Mouse (Mus musculus): ENCODE measurements around the gene Nlk. TPM values are rescaled to one million over a fixed set of nuclear protein-coding genes. Genes with fewer than 3 reads are reported as not detected.

The Nlk gene
- polyA plus RNA-seq, 1 experiment from 2014 or later: 34.1 TPM

- Histone ChIP-seq H3K9ac (no peak overlapping the region), H3K4me3 (no peak overlapping the region), H3K4me1 (no peaks in the 10 kb centered on the region), H3K9me3 (replicated peaks) (no peaks in the 10 kb centered on the region), H3K27me3 (no peaks in the 10 kb centered on the region), H3K27ac (no peak overlapping the region), H3K36me3 (ENCODE audit: poor library complexity, severe bottlenecking) (no peaks in the 10 kb centered on the region), H3K4me2 (no peak overlapping the region)
- no peak for ATAC-seq
- 74% methylated on average over 1 of the region's 1 CpGs for WGBS
Observed at GRCm38 (mm10) chr11:78724792-78725191, 27.6 kb upstream of the Nlk start.

- no peak for ATAC-seq
- WGBS: 85% methylated on average over 2 of the region's 2 CpGs
- Histone ChIP-seq H3K27me3 (no peaks in the 10 kb centered on the region), H3K4me2 (no peak overlapping the region), H3K4me1 (no peaks in the 10 kb centered on the region), H3K9me3 (replicated peaks) (no peaks in the 10 kb centered on the region), H3K27ac (no peak overlapping the region), H3K4me3 (no peak overlapping the region), H3K9ac (no peak overlapping the region), H3K36me3 (ENCODE audit: poor library complexity, severe bottlenecking) (no peaks in the 10 kb centered on the region)
Observed at GRCm38 (mm10) chr11:78721419-78721818, 24.2 kb upstream of the Nlk start.

GRCm38 (mm10) chr11:78717655-78718054 is 20.5 kb upstream of the Nlk start:
- Histone ChIP-seq H3K36me3 (ENCODE audit: poor library complexity, severe bottlenecking) (no peaks in the 10 kb centered on the region), H3K27me3 (no peaks in the 10 kb centered on the region), H3K4me1 (no peaks in the 10 kb centered on the region), H3K9ac (no peak overlapping the region), H3K4me2 (no peak overlapping the region), H3K9me3 (replicated peaks) (no peaks in the 10 kb centered on the region), H3K4me3 (no peak overlapping the region), H3K27ac (no peak overlapping the region)
- 77% methylated on average over 4 of the region's 4 CpGs for WGBS
- no peak for ATAC-seq

- ATAC-seq: no peak
- no peaks in the 10 kb centered on the region for H3K27me3 ChIP-seq
- H3K9me3 ChIP-seq (replicated peaks): no peaks in the 10 kb centered on the region
- no peak overlapping the region for H3K4me2 ChIP-seq
- H3K4me3 ChIP-seq: no peak overlapping the region
- no peak overlapping the region for H3K27ac ChIP-seq
- H3K36me3 ChIP-seq (ENCODE audit: poor library complexity, severe bottlenecking): no peaks in the 10 kb centered on the region
- no peaks in the 10 kb centered on the region for H3K4me1 ChIP-seq
- H3K9ac ChIP-seq: no peak overlapping the region
- 76% methylated on average over 2 of the region's 2 CpGs for WGBS
Observed at GRCm38 (mm10) chr11:78708642-78709041, 11.5 kb upstream of the Nlk start.

- H3K9ac ChIP-seq: no peak overlapping the region
- H3K4me2 ChIP-seq: no peak overlapping the region
- no peaks in the 10 kb centered on the region for H3K4me1 ChIP-seq
- H3K9me3 ChIP-seq (replicated peaks): no peaks in the 10 kb centered on the region
- no peak overlapping the region for H3K4me3 ChIP-seq
- no peak for ATAC-seq
- H3K27ac ChIP-seq: no peak overlapping the region
- no peaks in the 10 kb centered on the region for H3K36me3 ChIP-seq (ENCODE audit: poor library complexity, severe bottlenecking)
- H3K27me3 ChIP-seq: no peaks in the 10 kb centered on the region; the same call in 1 of the 2 replicates
Observed at GRCm38 (mm10) chr11:78706026-78706425, 8.9 kb upstream of the Nlk start.

- H3K4me1 ChIP-seq: no peaks in the 10 kb centered on the region
- no peak overlapping the region for H3K27ac ChIP-seq
- no peak overlapping the region for H3K4me2 ChIP-seq
- no peaks in the 10 kb centered on the region; the same call in 1 of the 2 replicates for H3K27me3 ChIP-seq
- H3K36me3 ChIP-seq (ENCODE audit: poor library complexity, severe bottlenecking): no peaks in the 10 kb centered on the region
- no peaks in the 10 kb centered on the region for H3K9me3 ChIP-seq (replicated peaks)
- H3K4me3 ChIP-seq: no peak overlapping the region
- ATAC-seq: no peak
- no peak overlapping the region for H3K9ac ChIP-seq
- 89% methylated on average over 5 of the region's 5 CpGs for WGBS
Observed at GRCm38 (mm10) chr11:78703085-78703484, 5.9 kb upstream of the Nlk start.

GRCm38 (mm10) chr11:78702319-78702718 is 5.1 kb upstream of the Nlk start:
- no peak overlapping the region for H3K27ac ChIP-seq
- H3K4me3 ChIP-seq: no peak overlapping the region
- no peaks in the 10 kb centered on the region; the same call in 1 of the 2 replicates for H3K27me3 ChIP-seq
- WGBS: 79% methylated on average over 3 of the region's 3 CpGs
- H3K9me3 ChIP-seq (replicated peaks): no peaks in the 10 kb centered on the region
- H3K4me2 ChIP-seq: no peak overlapping the region
- H3K9ac ChIP-seq: no peak overlapping the region; the same call in 1 of the 2 replicates
- ATAC-seq: no peak
- no peaks in the 10 kb centered on the region for H3K36me3 ChIP-seq (ENCODE audit: poor library complexity, severe bottlenecking)
- no peaks in the 10 kb centered on the region for H3K4me1 ChIP-seq

GRCm38 (mm10) chr11:78697753-78698171 is 589 bp upstream of the Nlk start:
- H3K9me3 ChIP-seq (replicated peaks): no peaks in the 10 kb centered on the region
- H3K27ac ChIP-seq: peak overlapping the region; percentile 82
- H3K4me1 ChIP-seq: peaks cover 35% of the 10 kb centered on the region
- no peaks in the 10 kb centered on the region for H3K36me3 ChIP-seq (ENCODE audit: poor library complexity, severe bottlenecking)
- H3K27me3 ChIP-seq: no peaks in the 10 kb centered on the region; the same call in 1 of the 2 replicates
- peak overlapping the region; percentile 75 for H3K4me3 ChIP-seq
- ATAC-seq: peak; percentile 95
- peak overlapping the region; percentile 44 for H3K4me2 ChIP-seq
- H3K9ac ChIP-seq: no peak overlapping the region
- 0% methylated on average over 12 of the region's 12 CpGs for WGBS

GRCm38 (mm10) chr11:78694249-78694648 is 2.9 kb downstream of the Nlk start:
- Histone ChIP-seq H3K27ac (no peak overlapping the region), H3K4me2 (peak overlapping the region; percentile 64), H3K9me3 (replicated peaks) (no peaks in the 10 kb centered on the region), H3K4me3 (peak overlapping the region; percentile 75), H3K4me1 (peaks cover 62% of the 10 kb centered on the region), H3K9ac (peak overlapping the region; percentile 37; the same call in 1 of the 2 replicates), H3K27me3 (no peaks in the 10 kb centered on the region), H3K36me3 (ENCODE audit: poor library complexity, severe bottlenecking) (no peaks in the 10 kb centered on the region)
- WGBS: 83% methylated on average over 3 of the region's 3 CpGs
- ATAC-seq: no peak

GRCm38 (mm10) chr11:78693307-78693706 is 3.9 kb downstream of the Nlk start:
- Histone ChIP-seq H3K9me3 (replicated peaks) (no peaks in the 10 kb centered on the region), H3K27ac (no peak overlapping the region), H3K36me3 (ENCODE audit: poor library complexity, severe bottlenecking) (no peaks in the 10 kb centered on the region), H3K4me1 (peaks cover 68% of the 10 kb centered on the region), H3K4me2 (peak overlapping the region; percentile 64), H3K9ac (no peak overlapping the region), H3K27me3 (no peaks in the 10 kb centered on the region), H3K4me3 (peak overlapping the region; percentile 75; the same call in 1 of the 2 replicates)
- no peak for ATAC-seq
- WGBS: 94% methylated on average over 8 of the region's 8 CpGs

GRCm38 (mm10) chr11:78691201-78691600 is 6.0 kb downstream of the Nlk start:
- Histone ChIP-seq H3K4me1 (peaks cover 71% of the 10 kb centered on the region), H3K4me3 (no peak overlapping the region), H3K9me3 (replicated peaks) (no peaks in the 10 kb centered on the region), H3K4me2 (peak overlapping the region; percentile 22; the same call in 1 of the 2 replicates), H3K9ac (no peak overlapping the region), H3K27me3 (no peaks in the 10 kb centered on the region), H3K36me3 (ENCODE audit: poor library complexity, severe bottlenecking) (no peaks in the 10 kb centered on the region), H3K27ac (no peak overlapping the region)
- ATAC-seq: no peak
- 56% methylated on average over 2 of the region's 2 CpGs for WGBS

- Histone ChIP-seq H3K4me3 (no peak overlapping the region), H3K9me3 (replicated peaks) (no peaks in the 10 kb centered on the region), H3K36me3 (ENCODE audit: poor library complexity, severe bottlenecking) (0 out of 2 replicates have a peak, but pooled peaks cover 2% of the 10 kb centered on the region), H3K4me1 (peaks cover 64% of the 10 kb centered on the region), H3K27ac (no peak overlapping the region), H3K9ac (no peak overlapping the region), H3K4me2 (peak overlapping the region; percentile 22; the same call in 1 of the 2 replicates), H3K27me3 (no peaks in the 10 kb centered on the region)
- 88% methylated on average over 3 of the region's 3 CpGs for WGBS
- ATAC-seq: no peak
Observed at GRCm38 (mm10) chr11:78690547-78690946, 6.6 kb downstream of the Nlk start.

GRCm38 (mm10) chr11:78681058-78681457 is 16.1 kb downstream of the Nlk start:
- Histone ChIP-seq H3K27me3 (no peaks in the 10 kb centered on the region), H3K9ac (no peak overlapping the region), H3K36me3 (ENCODE audit: poor library complexity, severe bottlenecking) (peaks cover 17% of the 10 kb centered on the region; the same call in 1 of the 2 replicates), H3K27ac (no peak overlapping the region), H3K9me3 (replicated peaks) (no peaks in the 10 kb centered on the region), H3K4me2 (no peak overlapping the region), H3K4me3 (no peak overlapping the region), H3K4me1 (no peaks in the 10 kb centered on the region)
- WGBS: 88% methylated on average over 3 of the region's 3 CpGs
- ATAC-seq: no peak

All from forebrain, embryonic 13.5 days (tissue).